Mouse (Mus musculus) lung, postnatal 25 days (tissue): Measurements from ENCODE around the gene Pom121l12.

Source experiments
- DNase-seq: peaks from one replicate; pipeline ENCODE4 v3.0.0; 2022; ENCODE audit warnings: low spot score

Pom121l12 gene

GRCm38 (mm10) chr11:14598976-14599375 lies at the start of gene Pom121l12:
Gene Pom121l12 (plus strand): TSS chr11:14599276.
- DNase-seq, result no peak

DNA sequence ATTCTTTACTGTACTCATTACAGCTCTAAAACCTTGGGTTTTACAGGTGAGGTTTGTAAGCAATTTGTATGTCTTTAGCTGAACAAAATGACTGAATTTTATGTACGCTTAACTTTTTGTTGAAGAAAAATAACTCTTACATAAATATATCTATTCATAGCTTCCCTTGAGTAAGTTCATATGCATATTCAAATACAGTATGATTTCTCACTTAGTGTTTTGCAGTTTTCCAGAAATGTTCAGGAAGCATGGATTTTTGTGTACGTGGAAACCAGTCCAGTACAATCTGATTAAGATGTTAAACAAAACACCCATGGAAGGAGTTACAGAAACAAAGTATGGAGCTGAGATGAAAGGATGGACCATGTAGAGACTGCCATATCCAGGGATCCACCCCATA lies 12.8 kb downstream of the Pom121l12 start:
- no peak for DNase-seq
